Mouse (Mus musculus): ENCODE data around the gene Lrpap1. TPM values are rescaled to one million over a fixed set of nuclear protein-coding genes. Genes with fewer than 3 reads are reported as not detected.
A peak's percentile ranks its signal among the peaks of the same experiment; 100 is the strongest.

Lrpap1 gene
- polyA plus RNA-seq, 1 experiment from 2014 or later, result 168 TPM

DNA sequence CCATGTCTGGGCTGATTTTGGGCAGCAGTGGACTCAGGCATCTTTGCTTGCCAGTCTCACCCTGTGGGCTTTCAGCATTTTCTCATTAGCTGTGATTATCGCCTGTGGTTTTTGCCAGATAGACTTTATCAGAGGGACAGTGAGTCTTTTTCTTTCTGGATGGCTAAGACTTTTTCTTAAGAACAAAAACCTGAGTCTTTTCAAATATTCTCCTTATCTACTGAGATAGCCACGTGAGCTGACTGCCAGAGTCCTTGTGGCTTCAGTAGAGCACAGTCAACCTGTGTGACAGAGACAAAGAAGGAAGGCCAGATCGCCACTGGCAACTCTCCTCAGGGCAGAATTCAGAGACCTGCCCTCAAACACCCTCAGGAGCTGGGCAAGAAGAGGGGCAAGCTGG, 12.1 kb upstream of the Lrpap1 start:
- no peak for ATAC-seq (ENCODE audit: insufficient read depth, low FRiP score, low read depth)

DNA sequence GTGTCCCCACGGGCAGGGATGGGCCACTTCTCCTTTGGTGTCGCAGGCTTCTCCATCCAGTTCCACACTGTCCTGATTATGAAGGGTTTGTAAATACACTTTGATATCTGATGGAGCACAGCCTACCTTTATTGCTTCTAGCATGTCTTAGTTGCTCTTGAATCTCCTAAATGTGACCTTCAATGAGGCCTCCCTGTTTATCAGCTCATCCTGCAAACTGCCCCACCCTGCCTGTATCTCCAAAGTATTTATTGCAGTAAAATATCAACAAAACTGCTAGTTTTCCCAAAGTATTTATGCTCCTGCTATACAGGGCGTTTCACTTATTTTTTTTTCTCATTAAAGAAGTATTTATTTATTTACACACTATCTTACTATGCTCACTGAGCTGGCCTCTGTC, 10.4 kb upstream of the Lrpap1 start:
- H3K4me3 ChIP-seq (replicated peaks), result no peak overlapping the region
- ATAC-seq (ENCODE audit: insufficient read depth, low FRiP score, low read depth), result no peak
- H3K4me2 ChIP-seq, result no peak overlapping the region
- H3K27ac ChIP-seq, result no peak overlapping the region
- no peak overlapping the region for H3K9ac ChIP-seq
- no peaks in the 10 kb centered on the region for H3K36me3 ChIP-seq
- no peaks in the 10 kb centered on the region for H3K4me1 ChIP-seq
- whole genome bisulfite sequencing, result 69% methylated on average over 3 of the region's 3 CpGs
- no peaks in the 10 kb centered on the region for H3K27me3 ChIP-seq (replicated peaks)
- H3K9me3 ChIP-seq, result no peaks in the 10 kb centered on the region

More for the DNA sequence above, 12.1 kb upstream of the Lrpap1 start:
- Histone ChIP-seq H3K9me3 (no peaks in the 10 kb centered on the region), H3K4me3 (replicated peaks) (no peak overlapping the region), H3K36me3 (no peaks in the 10 kb centered on the region), H3K27me3 (replicated peaks) (no peaks in the 10 kb centered on the region), H3K9ac (no peak overlapping the region), H3K4me1 (no peaks in the 10 kb centered on the region), H3K27ac (no peak overlapping the region), H3K4me2 (no peak overlapping the region)
- WGBS, result 63% methylated on average over 3 of the region's 3 CpGs

DNA sequence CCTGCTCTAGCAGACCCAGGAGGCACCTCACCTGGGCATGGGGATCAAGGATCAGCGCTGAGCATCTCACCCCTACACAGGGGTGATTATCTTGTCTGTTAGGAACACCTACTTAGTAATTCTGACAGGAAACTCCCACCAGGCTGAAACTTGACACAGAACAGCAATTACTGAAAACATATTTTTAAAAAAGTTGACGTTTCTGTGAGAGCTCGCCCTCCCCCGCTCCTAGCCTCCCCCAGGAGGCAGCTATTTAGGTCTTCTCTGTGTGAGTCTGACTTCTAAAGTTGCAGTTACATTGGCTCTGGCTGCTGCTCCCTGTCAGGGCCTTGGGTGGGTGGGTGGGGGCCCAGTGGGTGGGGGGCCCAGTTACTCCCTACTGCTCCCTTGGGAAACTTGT, 6.9 kb upstream of the Lrpap1 start:
- H3K4me1 ChIP-seq, result no peaks in the 10 kb centered on the region
- H3K27ac ChIP-seq, result no peak overlapping the region
- H3K4me3 ChIP-seq (replicated peaks), result no peak overlapping the region
- no peak overlapping the region for H3K4me2 ChIP-seq
- no peaks in the 10 kb centered on the region for H3K9me3 ChIP-seq
- H3K36me3 ChIP-seq, result no peaks in the 10 kb centered on the region
- WGBS, result 49% methylated on average over 4 of the region's 4 CpGs
- H3K27me3 ChIP-seq (replicated peaks), result no peaks in the 10 kb centered on the region
- no peak overlapping the region for H3K9ac ChIP-seq
- no peak for ATAC-seq (ENCODE audit: insufficient read depth, low FRiP score, low read depth)

DNA sequence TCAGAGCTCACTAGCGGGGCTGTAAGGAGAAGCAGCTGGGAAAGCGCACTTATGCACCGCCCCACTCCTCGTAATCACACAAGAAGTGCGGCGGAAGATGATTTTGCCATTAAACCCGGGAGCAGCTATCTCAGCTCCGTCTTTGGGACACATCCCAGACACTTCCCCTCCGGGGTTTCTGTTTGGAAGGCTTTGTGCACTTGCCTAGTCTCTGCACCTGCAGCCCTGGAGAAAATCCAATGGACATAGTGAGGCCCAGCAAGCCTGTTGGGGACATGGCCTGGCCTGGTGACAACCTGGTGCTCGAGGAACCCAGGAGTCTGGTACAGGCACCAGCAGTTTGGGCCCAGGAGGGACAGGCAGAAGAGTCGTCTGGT, 344 bp upstream of the Lrpap1 start:
- Histone ChIP-seq H3K9ac (no peak overlapping the region), H3K27me3 (replicated peaks) (no peaks in the 10 kb centered on the region), H3K27ac (no peak overlapping the region), H3K4me1 (peaks cover 18% of the 10 kb centered on the region), H3K9me3 (no peaks in the 10 kb centered on the region), H3K4me2 (peak overlapping the region; percentile 65), H3K36me3 (peaks cover 15% of the 10 kb centered on the region), H3K4me3 (replicated peaks) (peak overlapping the region; percentile 83)
- ATAC-seq (ENCODE audit: insufficient read depth, low FRiP score, low read depth), result no peak; the same call in 1 of the 2 replicates
- 8% methylated on average over 11 of the region's 11 CpGs for WGBS

DNA sequence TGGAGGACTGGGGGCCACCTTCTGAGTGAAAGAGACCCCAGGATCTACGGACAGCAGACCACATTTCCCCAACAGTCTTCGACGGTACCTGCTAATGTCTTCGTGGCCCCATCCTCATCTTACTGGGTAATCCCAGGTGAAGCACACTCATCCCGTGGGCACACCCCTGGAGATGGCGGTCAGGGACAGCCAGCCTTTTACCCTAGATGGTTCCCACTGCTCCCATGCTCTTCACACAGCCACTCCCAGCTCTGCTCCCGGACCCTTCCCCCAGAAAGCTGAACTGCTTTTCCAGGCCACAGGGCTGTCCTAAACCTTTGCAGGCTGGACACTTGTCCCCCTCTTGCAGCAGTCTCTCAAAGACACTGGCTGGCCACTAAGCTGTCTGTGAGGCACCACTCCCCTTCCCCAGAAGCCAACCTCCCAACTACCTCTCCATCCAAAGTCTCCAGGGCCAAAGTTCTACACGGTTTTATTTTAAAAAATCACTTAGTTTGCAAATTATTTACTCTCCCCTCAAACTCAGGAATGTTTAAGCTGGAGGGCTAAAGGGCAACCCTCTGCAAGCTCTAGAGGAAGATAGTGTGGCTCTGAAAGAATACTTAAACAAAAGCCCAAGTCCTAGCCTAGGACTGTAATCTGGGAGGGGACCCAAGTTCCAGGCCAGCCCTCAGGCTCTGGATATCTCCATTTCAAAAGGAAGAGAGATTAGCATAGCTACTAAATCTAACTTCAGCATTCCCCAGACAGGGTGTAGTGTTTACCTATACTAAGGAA, 1.2 kb downstream of the Lrpap1 start:
- peak overlapping the region; percentile 65 for H3K4me2 ChIP-seq
- peak; percentile 23; the same call in 1 of the 2 replicates for ATAC-seq (ENCODE audit: insufficient read depth, low FRiP score, low read depth)
- peaks cover 19% of the 10 kb centered on the region for H3K36me3 ChIP-seq
- H3K4me3 ChIP-seq (replicated peaks), result peak overlapping the region; percentile 83
- H3K4me1 ChIP-seq, result peaks cover 18% of the 10 kb centered on the region
- H3K9me3 ChIP-seq, result no peaks in the 10 kb centered on the region
- 53% methylated on average over 8 of the region's 8 CpGs for WGBS
- H3K9ac ChIP-seq, result 0 out of 2 replicates have a peak overlapping the region, but pooled peaks have one; percentile 2
- H3K27me3 ChIP-seq (replicated peaks), result no peaks in the 10 kb centered on the region
- no peak overlapping the region for H3K27ac ChIP-seq

DNA sequence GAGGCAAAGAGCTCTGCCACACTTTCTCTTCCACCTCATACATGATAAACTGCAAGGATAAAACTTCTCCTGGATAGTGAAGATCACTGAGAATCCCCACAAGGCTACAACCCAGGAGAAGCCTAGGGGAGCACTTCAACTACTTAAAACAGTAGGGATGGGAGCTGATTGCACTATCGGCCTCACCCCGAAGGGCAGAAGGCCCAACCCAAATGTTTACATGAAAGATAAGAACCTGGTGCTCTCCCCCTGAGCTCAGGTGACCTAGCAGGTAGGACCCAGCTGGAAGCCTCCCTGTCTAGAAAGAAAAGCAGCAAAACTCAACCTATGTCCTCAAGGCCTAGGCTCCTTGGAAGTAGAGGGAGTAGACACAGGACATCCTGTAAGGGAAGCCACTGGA, 2.0 kb downstream of the Lrpap1 start:
- peaks cover 18% of the 10 kb centered on the region for H3K4me1 ChIP-seq
- no peaks in the 10 kb centered on the region for H3K27me3 ChIP-seq (replicated peaks)
- peak overlapping the region; percentile 83; the same call in 1 of the 2 replicates for H3K4me3 ChIP-seq (replicated peaks)
- no peaks in the 10 kb centered on the region for H3K9me3 ChIP-seq
- no peak overlapping the region for H3K27ac ChIP-seq
- no peak for ATAC-seq (ENCODE audit: insufficient read depth, low FRiP score, low read depth)
- H3K9ac ChIP-seq, result no peak overlapping the region
- peaks cover 27% of the 10 kb centered on the region for H3K36me3 ChIP-seq
- 38% methylated on average over 2 of the region's 2 CpGs for WGBS
- peak overlapping the region; percentile 65 for H3K4me2 ChIP-seq

DNA sequence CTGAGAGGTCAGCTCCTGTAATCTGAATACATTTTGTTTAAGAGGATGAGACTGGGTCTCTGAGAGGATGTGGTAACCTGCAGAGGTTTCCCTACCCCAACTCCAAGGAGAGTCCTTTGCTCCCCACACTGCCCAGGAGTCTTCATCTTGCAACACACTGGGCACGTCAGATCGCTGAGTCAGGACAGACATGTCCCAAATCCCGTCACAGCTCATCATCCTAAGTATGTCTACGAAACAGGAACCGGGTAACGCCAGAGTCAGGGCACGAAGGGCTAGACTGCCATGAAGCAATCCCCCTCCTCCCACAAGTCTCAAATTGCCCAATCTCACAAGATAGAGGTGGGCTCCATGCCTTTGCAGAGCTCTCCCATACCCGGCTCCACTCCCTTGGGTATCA, 2.5 kb downstream of the Lrpap1 start:
- 80% methylated on average over 8 of the region's 8 CpGs for WGBS
- Histone ChIP-seq H3K27me3 (replicated peaks) (no peaks in the 10 kb centered on the region), H3K4me2 (no peak overlapping the region; the same call in 1 of the 2 replicates), H3K27ac (no peak overlapping the region), H3K36me3 (peaks cover 31% of the 10 kb centered on the region), H3K9ac (no peak overlapping the region), H3K9me3 (no peaks in the 10 kb centered on the region), H3K4me3 (replicated peaks) (no peak overlapping the region), H3K4me1 (peaks cover 18% of the 10 kb centered on the region)
- no peak for ATAC-seq (ENCODE audit: insufficient read depth, low FRiP score, low read depth)

DNA sequence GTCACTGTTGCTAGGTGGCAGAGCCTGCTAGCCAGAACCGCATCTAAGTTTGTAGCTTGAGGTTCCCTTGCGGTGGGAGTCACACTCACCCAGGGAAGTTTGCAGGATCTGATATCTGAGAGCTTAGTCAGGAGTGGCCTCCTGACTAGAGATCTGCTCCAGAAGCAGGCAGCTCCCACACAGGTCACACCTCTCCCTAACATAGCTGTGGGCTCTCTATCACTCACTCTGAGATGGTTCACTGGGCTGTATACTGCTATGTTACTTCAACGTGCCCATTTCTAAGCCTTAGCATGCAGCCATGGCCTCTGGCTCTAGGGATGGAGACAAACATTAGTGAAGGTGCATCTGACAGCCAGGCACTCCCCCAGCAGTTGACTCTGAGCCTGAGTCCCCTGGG, 13.9 kb downstream of the Lrpap1 start:
- Histone ChIP-seq H3K4me3 (replicated peaks) (no peak overlapping the region), H3K27ac (no peak overlapping the region), H3K9me3 (no peaks in the 10 kb centered on the region), H3K36me3 (peaks cover 30% of the 10 kb centered on the region), H3K9ac (no peak overlapping the region), H3K4me1 (no peaks in the 10 kb centered on the region), H3K27me3 (replicated peaks) (no peaks in the 10 kb centered on the region), H3K4me2 (no peak overlapping the region)
- WGBS, result 86% methylated on average over 3 of the region's 3 CpGs
- ATAC-seq (ENCODE audit: insufficient read depth, low FRiP score, low read depth), result no peak

DNA sequence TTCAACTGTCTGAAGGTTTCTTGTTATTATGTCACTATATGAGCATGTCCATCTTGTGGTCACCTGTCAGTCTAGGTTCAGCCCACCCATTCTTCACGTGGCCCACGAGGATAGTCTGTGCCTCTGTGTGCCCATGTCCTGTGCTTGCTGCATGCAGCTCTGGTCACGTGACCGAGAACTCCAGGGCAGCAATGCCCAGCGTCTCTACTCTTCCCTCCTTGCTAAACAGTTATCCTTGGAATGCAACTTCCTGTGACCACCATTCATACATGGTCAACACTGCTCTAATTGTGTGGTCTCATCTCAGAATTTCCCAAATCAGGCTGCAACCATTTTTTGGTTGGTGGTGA, 16.0 kb downstream of the Lrpap1 start:
- ATAC-seq (ENCODE audit: insufficient read depth, low FRiP score, low read depth), result no peak
- 79% methylated on average over 5 of the region's 5 CpGs for WGBS
- H3K4me1 ChIP-seq, result no peaks in the 10 kb centered on the region

DNA sequence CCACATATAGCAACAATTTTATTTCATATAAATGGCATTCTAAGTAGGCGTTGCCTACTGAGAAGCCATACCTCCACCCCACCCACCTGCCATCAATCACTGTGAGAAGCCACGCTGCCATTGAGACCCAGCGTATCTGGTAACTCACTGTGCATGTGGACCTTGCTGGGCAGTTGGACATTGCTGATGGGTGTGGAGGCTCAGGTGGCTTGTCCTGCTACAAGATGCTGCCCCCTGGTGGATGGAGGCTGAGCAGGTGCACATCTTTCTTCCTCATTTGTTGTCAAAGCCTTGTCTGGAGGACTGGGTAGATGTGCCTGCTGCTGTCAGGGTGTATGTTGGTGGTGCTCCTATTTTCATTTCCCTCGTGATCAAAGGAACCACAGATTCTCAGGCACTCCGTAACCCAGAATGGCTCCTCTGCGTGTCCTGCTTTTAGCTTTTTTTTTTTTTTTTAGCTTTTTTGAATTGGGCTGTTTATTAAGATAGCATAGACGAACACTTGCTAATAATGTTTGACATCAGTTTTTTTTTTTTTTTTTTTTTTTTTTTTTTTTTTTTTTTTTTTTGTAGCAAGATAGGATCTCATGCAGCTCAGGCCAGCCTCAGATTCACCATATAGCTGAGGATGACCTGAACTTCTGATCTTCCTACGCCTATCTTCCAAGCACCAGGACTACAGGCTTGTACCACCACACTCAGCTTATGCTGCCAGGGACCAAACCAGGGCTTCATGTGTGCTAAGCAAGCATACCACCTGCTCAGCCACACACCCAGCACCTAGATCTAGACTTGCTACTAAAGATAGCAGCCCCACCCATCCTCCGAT, 16.6 kb downstream of the Lrpap1 start:
- no peaks in the 10 kb centered on the region for H3K9me3 ChIP-seq
- H3K4me2 ChIP-seq, result no peak overlapping the region
- H3K27me3 ChIP-seq (replicated peaks), result no peaks in the 10 kb centered on the region
- no peak overlapping the region for H3K9ac ChIP-seq
- no peak overlapping the region for H3K4me3 ChIP-seq (replicated peaks)
- ATAC-seq (ENCODE audit: insufficient read depth, low FRiP score, low read depth), result no peak
- no peaks in the 10 kb centered on the region for H3K4me1 ChIP-seq
- WGBS, result 60% methylated on average over 9 of the region's 9 CpGs
- no peak overlapping the region for H3K27ac ChIP-seq
- peaks cover 9% of the 10 kb centered on the region for H3K36me3 ChIP-seq

More for the DNA sequence above, 16.0 kb downstream of the Lrpap1 start:
- no peaks in the 10 kb centered on the region for H3K9me3 ChIP-seq
- H3K4me2 ChIP-seq, result no peak overlapping the region
- H3K27ac ChIP-seq, result no peak overlapping the region
- H3K4me3 ChIP-seq (replicated peaks), result no peak overlapping the region
- H3K27me3 ChIP-seq (replicated peaks), result no peaks in the 10 kb centered on the region
- no peak overlapping the region for H3K9ac ChIP-seq
- peaks cover 12% of the 10 kb centered on the region for H3K36me3 ChIP-seq

DNA sequence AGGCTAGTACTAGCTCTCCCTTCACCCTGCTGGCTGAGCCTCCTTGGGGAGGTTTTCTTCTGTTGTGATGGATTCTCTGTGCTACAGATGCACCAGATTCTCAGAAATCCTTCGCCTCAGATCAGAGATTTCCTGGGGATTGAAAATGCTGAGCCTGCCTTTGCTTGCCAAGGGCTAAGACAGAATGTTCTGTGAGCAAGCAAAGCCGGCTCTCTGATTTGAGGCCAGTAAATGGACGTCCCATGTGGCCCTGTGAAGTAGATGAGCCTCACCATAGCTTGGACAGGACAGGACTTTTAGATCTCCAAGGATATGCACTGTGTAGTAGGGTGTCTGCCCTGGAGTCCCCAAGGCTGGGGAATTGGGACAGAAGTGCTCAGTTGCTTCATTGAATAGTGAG, 20.7 kb downstream of the Lrpap1 start:
- H3K4me1 ChIP-seq, result no peaks in the 10 kb centered on the region
- no peaks in the 10 kb centered on the region for H3K27me3 ChIP-seq (replicated peaks)
- no peak overlapping the region for H3K4me3 ChIP-seq (replicated peaks)
- H3K9me3 ChIP-seq, result no peaks in the 10 kb centered on the region
- H3K4me2 ChIP-seq, result no peak overlapping the region
- ATAC-seq (ENCODE audit: insufficient read depth, low FRiP score, low read depth), result no peak
- WGBS, result 79% methylated on average over 3 of the region's 3 CpGs
- H3K27ac ChIP-seq, result no peak overlapping the region
- H3K9ac ChIP-seq, result no peak overlapping the region
- no peaks in the 10 kb centered on the region for H3K36me3 ChIP-seq

DNA sequence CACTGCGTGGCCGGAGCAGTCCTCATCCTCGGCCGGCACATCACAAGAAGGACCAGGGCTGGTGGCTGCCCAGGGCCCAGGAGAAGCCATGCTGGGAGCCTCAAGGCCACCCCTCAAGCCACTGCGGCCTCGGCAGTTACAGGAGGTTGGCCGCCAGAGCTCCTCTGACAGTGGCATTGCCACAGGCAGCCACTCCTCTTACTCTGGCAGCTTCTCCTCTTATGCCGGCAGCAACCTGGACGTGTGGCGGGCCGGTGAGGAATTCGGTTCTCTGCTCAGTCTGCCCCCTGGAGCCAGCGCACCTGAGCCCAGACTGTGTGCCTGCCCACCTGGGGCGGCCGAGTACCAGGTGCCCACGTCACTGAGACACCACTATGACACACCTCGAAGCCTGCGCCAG, 26.5 kb downstream of the Lrpap1 start:
- Histone ChIP-seq H3K4me3 (replicated peaks) (no peak overlapping the region), H3K4me2 (no peak overlapping the region), H3K27ac (no peak overlapping the region), H3K4me1 (no peaks in the 10 kb centered on the region), H3K9ac (no peak overlapping the region), H3K27me3 (replicated peaks) (0 out of 2 replicates have a peak, but pooled peaks cover 4% of the 10 kb centered on the region), H3K36me3 (no peaks in the 10 kb centered on the region), H3K9me3 (no peaks in the 10 kb centered on the region)
- 41% methylated on average over 18 of the region's 18 CpGs for WGBS
- no peak for ATAC-seq (ENCODE audit: insufficient read depth, low FRiP score, low read depth)
